Mouse (Mus musculus): Measurements from ENCODE around the gene Carhsp1. TPM values are rescaled to one million over a fixed set of nuclear protein-coding genes. Genes with fewer than 3 reads are reported as not detected.

The Carhsp1 gene
- polyA plus RNA-seq, 1 experiment from 2014 or later, result 89.9 TPM

- Histone ChIP-seq H3K27me3 (ENCODE audit: control insufficient read depth, insufficient read depth, low read length) (no peaks in the 10 kb centered on the region), H3K4me1 (ENCODE audit: control insufficient read depth, insufficient read depth, low read length) (peaks cover 47% of the 10 kb centered on the region), H3K4me3 (replicated peaks; ENCODE audit: low read length) (peak overlapping the region; percentile 77), H3K36me3 (ENCODE audit: control insufficient read depth, insufficient read depth, low read length) (no peaks in the 10 kb centered on the region), H3K27ac (ENCODE audit: low read length) (no peak overlapping the region), H3K9ac (ENCODE audit: low read length) (peak overlapping the region; percentile 75), H3K4me2 (ENCODE audit: low read depth, low read length) (peak overlapping the region; percentile 73), H3K9me3 (replicated peaks; ENCODE audit: control insufficient read depth, low read length) (no peaks in the 10 kb centered on the region)
- ATAC-seq (ENCODE audit: insufficient read depth, low FRiP score), result 0 out of 2 replicates have a peak, but pooled peaks have one; percentile 1
- 13% methylated on average over 15 of the region's 15 CpGs for WGBS
These were observed 1.6 kb downstream of the Carhsp1 start for GRCm38 (mm10) chr16:8670041-8671035.

- H3K27ac ChIP-seq (ENCODE audit: low read length), result peak overlapping the region; percentile 12; the same call in 1 of the 2 replicates
- WGBS, result 62% methylated on average over 5 of the region's 5 CpGs
- peak overlapping the region; percentile 55 for H3K9ac ChIP-seq (ENCODE audit: low read length)
- no peaks in the 10 kb centered on the region for H3K27me3 ChIP-seq (ENCODE audit: control insufficient read depth, insufficient read depth, low read length)
- H3K4me1 ChIP-seq (ENCODE audit: control insufficient read depth, insufficient read depth, low read length), result peaks cover 47% of the 10 kb centered on the region
- ATAC-seq (ENCODE audit: insufficient read depth, low FRiP score), result no peak
- no peaks in the 10 kb centered on the region for H3K9me3 ChIP-seq (replicated peaks; ENCODE audit: control insufficient read depth, low read length)
- peak overlapping the region; percentile 73 for H3K4me2 ChIP-seq (ENCODE audit: low read depth, low read length)
- 0 out of 2 replicates have a peak overlapping the region, but pooled peaks have one; percentile 5 for H3K4me3 ChIP-seq (replicated peaks; ENCODE audit: low read length)
- H3K36me3 ChIP-seq (ENCODE audit: control insufficient read depth, insufficient read depth, low read length), result no peaks in the 10 kb centered on the region
These were observed 2.5 kb downstream of the Carhsp1 start for GRCm38 (mm10) chr16:8669432-8669831.

GRCm38 (mm10) chr16:8668386-8668785, 3.6 kb downstream of the Carhsp1 start:
- Histone ChIP-seq H3K36me3 (ENCODE audit: control insufficient read depth, insufficient read depth, low read length) (no peaks in the 10 kb centered on the region), H3K9ac (ENCODE audit: low read length) (no peak overlapping the region), H3K4me2 (ENCODE audit: low read depth, low read length) (no peak overlapping the region), H3K4me1 (ENCODE audit: control insufficient read depth, insufficient read depth, low read length) (peaks cover 47% of the 10 kb centered on the region), H3K9me3 (replicated peaks; ENCODE audit: control insufficient read depth, low read length) (no peaks in the 10 kb centered on the region), H3K4me3 (replicated peaks; ENCODE audit: low read length) (no peak overlapping the region), H3K27me3 (ENCODE audit: control insufficient read depth, insufficient read depth, low read length) (no peaks in the 10 kb centered on the region), H3K27ac (ENCODE audit: low read length) (no peak overlapping the region)
- ATAC-seq (ENCODE audit: insufficient read depth, low FRiP score), result no peak
- WGBS, result 68% methylated on average over 2 of the region's 2 CpGs

- peaks cover 47% of the 10 kb centered on the region for H3K4me1 ChIP-seq (ENCODE audit: control insufficient read depth, insufficient read depth, low read length)
- H3K4me3 ChIP-seq (replicated peaks; ENCODE audit: low read length), result no peak overlapping the region
- H3K9me3 ChIP-seq (replicated peaks; ENCODE audit: control insufficient read depth, low read length), result no peaks in the 10 kb centered on the region
- H3K4me2 ChIP-seq (ENCODE audit: low read depth, low read length), result no peak overlapping the region
- no peaks in the 10 kb centered on the region for H3K36me3 ChIP-seq (ENCODE audit: control insufficient read depth, insufficient read depth, low read length)
- peak overlapping the region; percentile 34; the same call in 1 of the 2 replicates for H3K9ac ChIP-seq (ENCODE audit: low read length)
- no peaks in the 10 kb centered on the region for H3K27me3 ChIP-seq (ENCODE audit: control insufficient read depth, insufficient read depth, low read length)
- ATAC-seq (ENCODE audit: insufficient read depth, low FRiP score), result no peak
- H3K27ac ChIP-seq (ENCODE audit: low read length), result peak overlapping the region; percentile 29; the same call in 1 of the 2 replicates
- 57% methylated on average over 4 of the region's 4 CpGs for WGBS
These were observed 4.1 kb downstream of the Carhsp1 start for GRCm38 (mm10) chr16:8667814-8668213.

- Histone ChIP-seq H3K9ac (ENCODE audit: low read length) (0 out of 2 replicates have a peak overlapping the region, but pooled peaks have one; percentile 34), H3K4me3 (replicated peaks; ENCODE audit: low read length) (no peak overlapping the region), H3K27ac (ENCODE audit: low read length) (peak overlapping the region; percentile 31; the same call in 1 of the 2 replicates), H3K4me1 (ENCODE audit: control insufficient read depth, insufficient read depth, low read length) (peaks cover 47% of the 10 kb centered on the region), H3K9me3 (replicated peaks; ENCODE audit: control insufficient read depth, low read length) (no peaks in the 10 kb centered on the region), H3K27me3 (ENCODE audit: control insufficient read depth, insufficient read depth, low read length) (no peaks in the 10 kb centered on the region), H3K36me3 (ENCODE audit: control insufficient read depth, insufficient read depth, low read length) (no peaks in the 10 kb centered on the region), H3K4me2 (ENCODE audit: low read depth, low read length) (no peak overlapping the region)
- ATAC-seq (ENCODE audit: insufficient read depth, low FRiP score), result no peak
- 71% methylated on average over 7 of the region's 7 CpGs for WGBS
These were observed 4.7 kb downstream of the Carhsp1 start for GRCm38 (mm10) chr16:8667261-8667660.

- Histone ChIP-seq H3K36me3 (ENCODE audit: control insufficient read depth, insufficient read depth, low read length) (no peaks in the 10 kb centered on the region), H3K9ac (ENCODE audit: low read length) (no peak overlapping the region), H3K9me3 (replicated peaks; ENCODE audit: control insufficient read depth, low read length) (no peaks in the 10 kb centered on the region), H3K4me2 (ENCODE audit: low read depth, low read length) (no peak overlapping the region), H3K4me1 (ENCODE audit: control insufficient read depth, insufficient read depth, low read length) (peaks cover 47% of the 10 kb centered on the region), H3K4me3 (replicated peaks; ENCODE audit: low read length) (no peak overlapping the region), H3K27me3 (ENCODE audit: control insufficient read depth, insufficient read depth, low read length) (no peaks in the 10 kb centered on the region), H3K27ac (ENCODE audit: low read length) (no peak overlapping the region)
- ATAC-seq (ENCODE audit: insufficient read depth, low FRiP score), result no peak
- WGBS, result 45% methylated on average over 2 of the region's 2 CpGs
These were observed 5.5 kb downstream of the Carhsp1 start for GRCm38 (mm10) chr16:8666452-8666851.

- no peak overlapping the region for H3K4me2 ChIP-seq (ENCODE audit: low read depth, low read length)
- H3K9ac ChIP-seq (ENCODE audit: low read length), result no peak overlapping the region
- no peaks in the 10 kb centered on the region for H3K27me3 ChIP-seq (ENCODE audit: control insufficient read depth, insufficient read depth, low read length)
- H3K4me1 ChIP-seq (ENCODE audit: control insufficient read depth, insufficient read depth, low read length), result peaks cover 40% of the 10 kb centered on the region
- no peak overlapping the region for H3K4me3 ChIP-seq (replicated peaks; ENCODE audit: low read length)
- no peak overlapping the region for H3K27ac ChIP-seq (ENCODE audit: low read length)
- no peak for ATAC-seq (ENCODE audit: insufficient read depth, low FRiP score)
- H3K9me3 ChIP-seq (replicated peaks; ENCODE audit: control insufficient read depth, low read length), result no peaks in the 10 kb centered on the region
- 73% methylated on average over 5 of the region's 5 CpGs for whole genome bisulfite sequencing
- no peaks in the 10 kb centered on the region for H3K36me3 ChIP-seq (ENCODE audit: control insufficient read depth, insufficient read depth, low read length)
These were observed 6.6 kb downstream of the Carhsp1 start for GRCm38 (mm10) chr16:8665367-8665766.

- Histone ChIP-seq H3K4me2 (ENCODE audit: low read depth, low read length) (no peak overlapping the region), H3K27me3 (ENCODE audit: control insufficient read depth, insufficient read depth, low read length) (no peaks in the 10 kb centered on the region), H3K4me3 (replicated peaks; ENCODE audit: low read length) (no peak overlapping the region), H3K36me3 (ENCODE audit: control insufficient read depth, insufficient read depth, low read length) (no peaks in the 10 kb centered on the region), H3K9ac (ENCODE audit: low read length) (no peak overlapping the region), H3K27ac (ENCODE audit: low read length) (no peak overlapping the region), H3K4me1 (ENCODE audit: control insufficient read depth, insufficient read depth, low read length) (peaks cover 28% of the 10 kb centered on the region), H3K9me3 (replicated peaks; ENCODE audit: control insufficient read depth, low read length) (no peaks in the 10 kb centered on the region)
- ATAC-seq (ENCODE audit: insufficient read depth, low FRiP score), result no peak
- 87% methylated on average over 24 of the region's 24 CpGs for WGBS
These were observed 8.1 kb downstream of the Carhsp1 start for GRCm38 (mm10) chr16:8663606-8664539.
